In the genomic region with DNA sequence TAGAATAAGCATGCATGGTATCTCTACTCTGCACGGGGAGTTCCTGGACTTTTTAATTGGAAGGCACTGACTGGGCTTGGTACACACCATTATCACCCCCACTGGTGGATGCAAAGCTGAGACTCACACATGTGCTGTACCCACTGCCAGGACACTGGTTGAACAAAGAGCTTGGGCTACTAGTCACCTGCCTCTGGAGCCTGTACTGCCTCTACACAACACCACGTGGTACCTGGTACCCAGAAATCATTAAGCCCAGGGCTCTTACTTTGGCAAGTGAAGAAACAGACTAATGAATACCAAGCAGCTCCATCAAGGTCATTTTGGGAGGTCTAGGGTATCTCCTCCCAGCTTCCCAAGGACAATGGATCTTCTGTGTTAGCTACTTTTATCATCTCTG, we compare ENCODE assay signal across 17 mouse cellular contexts. TPM values are rescaled to one million over a fixed set of nuclear protein-coding genes. Genes with fewer than 3 reads are reported as not detected.
DNase-seq lines count a peak whose midpoint lies in the region; ATAC-seq lines count a peak whose summit lies in the region.
"Had no signal": no experiment of that assay in that cellular context is flagged by ENCODE, and none has a peak within 500 bp of the region (broad histone marks: within the 10 kb centered on the region; RNA-seq: fewer than 3 reads in every experiment).

No protein-coding gene starts in this region.

- H3K9me3 ChIP-seq in forebrain, embryonic 13.5 days (replicated peaks): no peaks in the 10 kb centered on the region
- H3K9me3 ChIP-seq in forebrain, embryonic 12.5 days: no peaks in the 10 kb centered on the region
- no peaks in the 10 kb centered on the region for H3K9me3 ChIP-seq in hindbrain, embryonic 10.5 days
- H3K9me3 ChIP-seq in kidney, embryonic 16.5 days (ENCODE audit: low read length): no peaks in the 10 kb centered on the region
- H3K9me3 ChIP-seq: liver, embryonic 12.5 days had no signal

- 49% methylated on average over 2 of the region's 2 CpGs for WGBS in forebrain, embryonic 13.5 days
- 57% methylated on average over 2 of the region's 2 CpGs for WGBS in forebrain, embryonic 12.5 days
- WGBS in hindbrain, embryonic 10.5 days: 74% methylated on average over 2 of the region's 2 CpGs
- WGBS in kidney, embryonic 16.5 days: 61% methylated on average over 2 of the region's 2 CpGs

- peaks cover 8% of the 10 kb centered on the region; the same call in 1 of the 2 replicates for H3K27me3 ChIP-seq in forebrain, embryonic 13.5 days
- H3K27me3 ChIP-seq in forebrain, embryonic 12.5 days: peaks cover 10% of the 10 kb centered on the region; the same call in 1 of the 2 replicates
- H3K27me3 ChIP-seq in hindbrain, embryonic 10.5 days (ENCODE audit: insufficient read depth, poor library complexity, severe bottlenecking): no peaks in the 10 kb centered on the region
- H3K27me3 ChIP-seq in kidney, embryonic 16.5 days (ENCODE audit: insufficient read depth, low read length): no peaks in the 10 kb centered on the region
- H3K27me3 ChIP-seq: liver, embryonic 12.5 days had no signal

- DNase-seq in ES-CJ7 (ENCODE audit: low read depth, low spot score): peak; percentile 8
- DNase-seq in hindbrain, embryonic 10.5 days (ENCODE audit: low spot score): no peak
- DNase-seq in induced T-regulatory cell, adult 2 months (ENCODE audit: low read depth): peak; percentile 8
- no peak for DNase-seq in c-Kit-positive CD71-positive TER-119-positive erythroid progenitor cells, embryonic 14.5 days (ENCODE audit: low spot score)
- no peak for DNase-seq in kidney, adult 18-20 months
- DNase-seq: adrenal gland, postnatal 14 days; gastrocnemius, postnatal 25 days; heart, postnatal 14 days; kidney, postnatal 10 days; lung, embryonic 14.5 days; lung, postnatal 4 days; thymus, adult 2 months had no signal

- no peak overlapping the region; the same call in 1 of the 2 replicates for H3K27ac ChIP-seq in forebrain, embryonic 13.5 days
- no peak overlapping the region for H3K27ac ChIP-seq in forebrain, embryonic 12.5 days
- H3K27ac ChIP-seq in hindbrain, embryonic 10.5 days: peak overlapping the region; percentile 56; the same call in 1 of the 2 replicates
- no peak overlapping the region for H3K27ac ChIP-seq in kidney, embryonic 16.5 days (ENCODE audit: low read length)
- H3K27ac ChIP-seq: liver, embryonic 12.5 days had no signal

- H3K36me3 ChIP-seq in forebrain, embryonic 13.5 days (ENCODE audit: poor library complexity, severe bottlenecking): no peaks in the 10 kb centered on the region
- no peaks in the 10 kb centered on the region for H3K36me3 ChIP-seq in forebrain, embryonic 12.5 days (replicated peaks)
- no peaks in the 10 kb centered on the region for H3K36me3 ChIP-seq in hindbrain, embryonic 10.5 days
- H3K36me3 ChIP-seq in kidney, embryonic 16.5 days (ENCODE audit: insufficient read depth, low read length): no peaks in the 10 kb centered on the region
- H3K36me3 ChIP-seq: liver, embryonic 12.5 days had no signal

- peaks cover 21% of the 10 kb centered on the region for H3K4me1 ChIP-seq in forebrain, embryonic 13.5 days
- peaks cover 15% of the 10 kb centered on the region for H3K4me1 ChIP-seq in forebrain, embryonic 12.5 days
- H3K4me1 ChIP-seq in hindbrain, embryonic 10.5 days (replicated peaks): peaks cover 18% of the 10 kb centered on the region
- no peaks in the 10 kb centered on the region for H3K4me1 ChIP-seq in kidney, embryonic 16.5 days (ENCODE audit: insufficient read depth, low read length)

- H3K4me2 ChIP-seq in forebrain, embryonic 13.5 days: no peak overlapping the region
- no peak overlapping the region for H3K4me2 ChIP-seq in forebrain, embryonic 12.5 days
- no peak overlapping the region for H3K4me2 ChIP-seq in kidney, embryonic 16.5 days (replicated peaks; ENCODE audit: low read depth, low read length)
- H3K4me2 ChIP-seq: liver, embryonic 12.5 days; lung, embryonic 14.5 days had no signal

- no peak overlapping the region for H3K9ac ChIP-seq in forebrain, embryonic 13.5 days
- H3K9ac ChIP-seq in forebrain, embryonic 12.5 days: no peak overlapping the region
- no peak overlapping the region for H3K9ac ChIP-seq in kidney, embryonic 16.5 days (replicated peaks; ENCODE audit: low read length)
- H3K9ac ChIP-seq: liver, embryonic 12.5 days; lung, embryonic 14.5 days had no signal

- ATAC-seq in forebrain, embryonic 13.5 days: peak; percentile 22; the same call in 1 of the 2 replicates
- no peak for ATAC-seq in forebrain, embryonic 12.5 days (ENCODE audit: low FRiP score)
- ATAC-seq in kidney, embryonic 16.5 days (ENCODE audit: low FRiP score, low TSS enrichment): no peak
- ATAC-seq: liver, embryonic 12.5 days had no signal

- no peak overlapping the region for H3K4me3 ChIP-seq in forebrain, embryonic 13.5 days
- no peak overlapping the region for H3K4me3 ChIP-seq in forebrain, embryonic 12.5 days (replicated peaks)
- H3K4me3 ChIP-seq in hindbrain, embryonic 10.5 days: no peak overlapping the region
- no peak overlapping the region for H3K4me3 ChIP-seq in kidney, embryonic 16.5 days (ENCODE audit: low read length)
- H3K4me3 ChIP-seq: liver, embryonic 12.5 days had no signal

RNA-seq across cellular contexts. Expression of gene 4930469K13Rik, which starts 15.4 kb away (rescaled TPM):
- not detected in 2 replicates for polyA plus RNA-seq in forebrain, embryonic 13.5 days (2015; fragmentation: Nextera tagmentation; extraction: Ambion mirVana)
- polyA plus RNA-seq in forebrain, embryonic 12.5 days (2016; fragmentation: Nextera tagmentation; extraction: Ambion mirVana): not detected in 2 replicates
- polyA plus RNA-seq in hindbrain, embryonic 10.5 days (2016; fragmentation: Nextera tagmentation; extraction: Ambion mirVana): not detected in 2 replicates
- polyA plus RNA-seq in kidney, embryonic 16.5 days (2015; fragmentation: Nextera tagmentation; extraction: Ambion mirVana): not detected in 2 replicates
- polyA plus RNA-seq: liver, embryonic 12.5 days; lung, embryonic 14.5 days; urinary bladder, adult 2 months had no signal

Comparison
In these comparisons a context has a peak if more than half of its experiments do, and no peak if none do; other contexts are left out.
1. DNase-seq: peak in ES-CJ7 (single experiment) and induced T-regulatory cell, adult 2 months (single experiment); none in hindbrain, embryonic 10.5 days (single experiment), c-Kit-positive CD71-positive TER-119-positive erythroid progenitor cells, embryonic 14.5 days (single experiment) and kidney, adult 18-20 months (single experiment).